Mouse (Mus musculus) heart, adult 2 months (tissue): ENCODE data around the gene Tysnd1.

ENCODE experiments used
- CTCF ChIP-seq: fragments of 200-600 bp; IDR thresholded peaks from 2 replicates; pipeline ENCODE4 v1.8.1; 2022; ENCODE audit warnings: antibody characterized with exemption, mild to moderate bottlenecking, moderate library complexity
- EP300 ChIP-seq: fragments of 200-500 bp; IDR thresholded peaks from 2 replicates; pipeline ENCODE4 v1.6.1; 2011; ENCODE audit warnings: low read depth, low read length, control low read depth; ENCODE audit not compliant: insufficient read depth

GRCm38 (mm10) chr10:61715462-61715837 is 20.1 kb downstream of the Tysnd1 start:
- TF ChIP-seq CTCF: no peak
- TF ChIP-seq EP300: no peak
